Mouse (Mus musculus) stomach, postnatal 0 days (tissue): ENCODE measurements around the gene Psmc3.

ENCODE experiments used
- CTCF ChIP-seq: IDR thresholded peaks from 2 replicates; pipeline ENCODE4 v1.5.1; 2016; ENCODE audit warnings: antibody characterized with exemption, low read depth, mild to moderate bottlenecking, moderate library complexity
- EP300 ChIP-seq: optimal IDR thresholded peaks from 2 replicates; pipeline ENCODE3; 2016; ENCODE audit warnings: antibody characterized with exemption

- TF ChIP-seq CTCF (no peak), EP300 (no peak)
Measured at GRCm38 (mm10) chr2:91023131-91023530, 30.7 kb upstream of the Psmc3 start.
